Mouse (Mus musculus) G1E (cell line): ENCODE measurements around the gene D430042O09Rik. TPM values are rescaled to one million over a fixed set of nuclear protein-coding genes. Genes with fewer than 3 reads are reported as not detected.

ENCODE experiments used
- ATAC-seq: 2 replicates; pipeline ENCODE4 v1.8.0; 2016; ENCODE audit warnings: mild to moderate bottlenecking; ENCODE audit not compliant: insufficient number of reproducible peaks, poor library complexity, low FRiP score, severe bottlenecking; ENCODE audit errors: extremely low read depth
- DNase-seq: peaks from one replicate; pipeline ENCODE4 v3.0.0; 2012; ENCODE audit warnings: low spot score
- H3K27me3 ChIP-seq: 2 replicates; pipeline ENCODE4 v1.6.1; 2012; ENCODE audit warnings: mild to moderate bottlenecking, low read length, inconsistent platforms; ENCODE audit not compliant: insufficient read depth
- H3K36me3 ChIP-seq: replicated peaks from 2 replicates; pipeline ENCODE3; 2012; ENCODE audit warnings: mild to moderate bottlenecking, inconsistent platforms
- H3K4me1 ChIP-seq: 2 replicates; pipeline ENCODE4 v1.6.1; 2012; ENCODE audit warnings: low read depth, low read length, inconsistent platforms, mixed read lengths; ENCODE audit not compliant: insufficient read depth
- H3K4me3 ChIP-seq: 2 replicates; pipeline ENCODE4 v1.5.1; 2012; ENCODE audit warnings: low read depth, mild to moderate bottlenecking, inconsistent platforms, low read length, moderate library complexity, mixed read lengths
- H3K9me3 ChIP-seq: replicated peaks from 2 replicates; pipeline ENCODE4 v1.6.1; 2012; ENCODE audit warnings: inconsistent platforms
- CTCF ChIP-seq: IDR thresholded peaks from 2 replicates; pipeline ENCODE4 v1.5.1; 2012; ENCODE audit warnings: low read depth, low read length, inconsistent platforms, mixed read lengths
- GATA1 ChIP-seq: IDR thresholded peaks from 2 replicates; pipeline ENCODE4 v1.6.1; 2012; ENCODE audit warnings: borderline replicate concordance, low read length, inconsistent platforms, mixed read lengths
- GATA2 ChIP-seq: IDR thresholded peaks from 2 replicates; pipeline ENCODE4 v1.6.1; 2012; ENCODE audit warnings: low read depth, low read length, inconsistent platforms, borderline replicate concordance
- POLR2AphosphoS5 ChIP-seq: IDR thresholded peaks from 2 replicates; pipeline ENCODE4 v1.6.1; 2012; ENCODE audit warnings: low read depth, low read length, inconsistent platforms; ENCODE audit not compliant: insufficient replicate concordance
- TAL1 ChIP-seq: conservative IDR thresholded peaks from 2 replicates; pipeline ENCODE4 v1.6.1; 2012; ENCODE audit warnings: low read depth, low read length, inconsistent platforms, mixed read lengths
- polyA plus RNA-seq: library from polyadenylated mRNA; stranded (reverse); fragments of >175 nt; gene quantifications from 2 replicates; pipeline ENCODE4 v1.2.3, GENCODE M21; 2012
- total RNA-seq, 2 experiments: library from RNA; stranded (forward) in 1 of 2; stranded (reverse) in 1 of 2; fragments of 200-1000 nt in 1 of 2; fragments of >200 nt in 1 of 2; fragmentation: Nextera tagmentation in 1 of 2; gene quantifications; 2 replicates each; pipeline ENCODE4 v1.2.3; 2014 to 2017

The D430042O09Rik gene
- total and polyA plus RNA-seq, 3 experiments, result 7.7 to 34.2 (median 17.6) TPM

DNA sequence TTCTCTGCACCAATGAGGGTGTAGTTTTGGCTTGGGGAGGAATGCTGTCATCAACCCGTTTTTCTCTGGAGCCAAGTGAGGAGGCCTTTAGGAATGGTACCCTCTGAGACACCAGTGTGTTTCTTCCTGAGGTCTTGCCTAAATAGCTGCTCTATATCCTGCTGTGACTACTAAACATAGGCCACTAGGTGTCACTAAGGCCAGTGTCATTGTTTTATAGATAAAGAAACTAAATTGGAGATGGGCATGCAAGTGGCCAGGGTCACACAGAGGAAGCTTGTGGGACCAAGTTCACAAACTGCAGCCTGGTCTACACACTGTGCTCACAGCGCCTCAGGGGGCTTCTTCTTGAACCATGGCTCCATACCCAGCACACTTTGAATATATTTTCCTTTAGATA is 112.5 kb downstream of the D430042O09Rik start:
- Histone ChIP-seq H3K4me3 (no peak overlapping the region), H3K9me3 (no peaks in the 10 kb centered on the region), H3K36me3 (peaks cover 55% of the 10 kb centered on the region), H3K27me3 (no peaks in the 10 kb centered on the region), H3K4me1 (no peaks in the 10 kb centered on the region)
- ATAC-seq, result no peak
- TF ChIP-seq TAL1, result no peak
- TF ChIP-seq GATA1, result no peak
- TF ChIP-seq GATA2, result no peak
- no peak for TF ChIP-seq POLR2AphosphoS5
- TF ChIP-seq CTCF, result no peak
- DNase-seq, result no peak

DNA sequence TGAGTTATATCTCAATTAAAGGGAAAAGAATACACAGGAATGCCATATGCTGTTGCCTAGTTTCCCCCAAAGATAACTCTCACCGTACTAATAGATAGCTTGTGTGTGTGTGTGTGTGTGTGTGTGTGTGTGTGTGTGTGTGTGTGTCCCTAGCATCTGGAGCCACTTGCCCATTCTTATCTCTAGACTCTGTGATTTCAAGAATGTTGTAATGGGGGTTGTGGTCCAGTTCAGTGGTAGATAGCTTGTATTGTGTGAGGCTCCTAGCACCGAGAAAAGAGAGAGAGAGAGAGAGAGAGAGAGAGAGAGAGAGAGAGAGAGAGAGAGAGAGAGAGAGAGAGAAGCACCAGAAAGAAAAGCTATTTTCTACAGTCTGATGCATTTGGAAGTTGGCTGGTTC is 118.7 kb downstream of the D430042O09Rik start:
- ATAC-seq, result no peak
- Histone ChIP-seq H3K4me3 (no peak overlapping the region), H3K4me1 (peaks cover 2% of the 10 kb centered on the region; the same call in 1 of the 2 replicates), H3K27me3 (peaks cover 3% of the 10 kb centered on the region; the same call in 1 of the 2 replicates), H3K9me3 (no peaks in the 10 kb centered on the region), H3K36me3 (peaks cover 22% of the 10 kb centered on the region)
- no peak for DNase-seq
- no peak for TF ChIP-seq CTCF
- TF ChIP-seq TAL1, result no peak
- TF ChIP-seq GATA2, result no peak
- no peak for TF ChIP-seq POLR2AphosphoS5
- TF ChIP-seq GATA1, result no peak

DNA sequence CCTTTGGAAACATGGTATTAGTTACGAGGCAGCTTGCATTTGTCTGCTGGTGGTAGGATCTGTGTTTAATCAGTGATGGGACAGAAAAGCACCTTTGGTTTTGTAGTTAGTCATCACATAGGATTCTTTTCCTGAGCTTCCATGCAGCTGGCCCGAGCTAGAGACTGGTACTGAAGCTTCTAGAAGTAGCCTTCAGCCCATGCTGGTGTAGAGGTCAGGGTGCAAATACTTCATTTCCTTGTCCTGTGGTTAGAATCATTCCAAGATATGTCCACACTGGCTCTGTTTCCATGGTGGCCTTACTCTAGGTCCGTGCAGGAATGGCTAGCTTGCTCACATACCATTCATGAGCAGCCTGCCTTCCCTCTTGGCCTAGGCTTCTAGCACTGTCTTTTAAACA is 119.2 kb downstream of the D430042O09Rik start:
- peaks cover 25% of the 10 kb centered on the region for H3K36me3 ChIP-seq
- peaks cover 2% of the 10 kb centered on the region; the same call in 1 of the 2 replicates for H3K4me1 ChIP-seq
- H3K9me3 ChIP-seq, result no peaks in the 10 kb centered on the region
- no peak overlapping the region for H3K4me3 ChIP-seq
- ATAC-seq (no peak), DNase-seq (no peak)
- TF ChIP-seq TAL1 (no peak), POLR2AphosphoS5 (no peak), GATA1 (no peak), CTCF (no peak), GATA2 (no peak)
- H3K27me3 ChIP-seq, result peaks cover 3% of the 10 kb centered on the region; the same call in 1 of the 2 replicates

DNA sequence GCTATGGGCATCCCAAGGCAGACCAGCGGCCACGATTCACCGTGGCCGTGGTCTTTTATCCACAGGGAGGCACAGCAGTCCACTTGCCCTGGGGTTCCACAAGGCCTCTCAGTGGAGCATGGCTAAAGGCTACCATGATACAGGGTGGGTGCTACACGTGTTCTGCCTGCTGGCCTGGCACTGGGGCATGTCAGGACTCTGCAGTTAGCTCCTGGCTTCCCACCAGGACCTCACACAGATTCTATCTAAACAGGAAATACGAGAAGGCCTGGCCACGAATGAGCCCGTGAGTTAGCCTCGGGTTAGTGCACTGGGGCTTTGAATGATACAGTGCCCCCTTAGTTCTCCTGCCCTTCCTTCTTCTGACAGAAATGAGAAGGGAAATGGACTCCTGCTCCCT is 119.7 kb downstream of the D430042O09Rik start:
- no peak for DNase-seq
- peaks cover 27% of the 10 kb centered on the region for H3K36me3 ChIP-seq
- H3K9me3 ChIP-seq, result no peaks in the 10 kb centered on the region
- ATAC-seq, result no peak
- TF ChIP-seq CTCF, result no peak
- TF ChIP-seq TAL1, result no peak
- TF ChIP-seq GATA2, result no peak
- TF ChIP-seq GATA1, result no peak
- TF ChIP-seq POLR2AphosphoS5, result no peak
- H3K4me1 ChIP-seq, result peaks cover 2% of the 10 kb centered on the region; the same call in 1 of the 2 replicates
- peaks cover 3% of the 10 kb centered on the region; the same call in 1 of the 2 replicates for H3K27me3 ChIP-seq
- H3K4me3 ChIP-seq, result no peak overlapping the region

DNA sequence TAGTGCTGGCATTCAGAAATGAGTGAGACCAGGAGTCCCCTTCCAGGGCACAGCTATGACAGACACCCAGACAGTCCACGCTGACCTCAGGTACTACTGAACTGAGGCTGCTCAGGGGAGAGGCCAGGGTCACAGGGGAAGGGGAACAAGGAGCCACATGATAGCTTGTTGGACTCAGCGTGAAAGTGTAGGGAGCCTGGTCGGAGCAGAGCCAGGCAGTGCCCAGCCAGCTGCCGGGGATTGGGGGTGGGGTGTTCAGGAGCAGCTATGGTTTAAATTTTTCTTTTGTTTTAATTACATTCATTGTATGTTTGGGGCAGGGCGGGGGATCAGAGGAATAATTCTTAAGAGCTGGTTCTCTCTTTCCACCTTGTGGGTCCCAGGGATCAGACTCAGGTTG is 120.9 kb downstream of the D430042O09Rik start:
- no peak for TF ChIP-seq TAL1
- no peak for TF ChIP-seq CTCF
- no peak for TF ChIP-seq POLR2AphosphoS5
- no peak for TF ChIP-seq GATA2
- TF ChIP-seq GATA1, result no peak
- no peaks in the 10 kb centered on the region for H3K9me3 ChIP-seq
- peaks cover 32% of the 10 kb centered on the region for H3K36me3 ChIP-seq
- DNase-seq (no peak), ATAC-seq (no peak)
- H3K4me3 ChIP-seq, result no peak overlapping the region
- peaks cover 2% of the 10 kb centered on the region; the same call in 1 of the 2 replicates for H3K4me1 ChIP-seq
- peaks cover 3% of the 10 kb centered on the region; the same call in 1 of the 2 replicates for H3K27me3 ChIP-seq

DNA sequence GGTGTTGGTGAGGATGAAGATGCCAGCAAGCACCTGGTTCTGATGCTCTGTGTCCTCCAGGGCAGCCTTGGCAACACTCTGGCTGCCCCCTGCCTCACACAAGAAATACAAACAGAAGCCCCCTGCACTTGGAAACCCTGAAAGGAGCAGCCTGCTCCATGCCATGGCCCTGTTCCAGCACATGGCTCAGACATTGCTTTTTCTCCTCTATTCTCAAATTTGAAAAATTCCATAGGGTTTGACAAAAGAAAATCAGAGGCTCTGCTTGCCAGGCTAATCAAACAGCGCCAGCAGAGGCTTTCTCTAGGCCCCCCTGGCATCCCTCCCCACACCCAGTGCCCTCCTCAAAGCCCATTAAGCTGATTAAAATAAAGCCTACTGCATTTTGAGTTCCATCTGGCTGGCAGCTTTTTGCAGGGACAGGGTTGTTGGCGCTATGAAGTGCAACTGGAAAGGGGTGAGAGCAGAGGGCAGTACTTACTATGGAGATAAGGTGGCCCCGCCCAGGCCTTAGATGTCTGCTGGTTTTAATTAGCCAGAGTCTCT is 121.5 kb downstream of the D430042O09Rik start:
- Histone ChIP-seq H3K4me3 (no peak overlapping the region), H3K9me3 (no peaks in the 10 kb centered on the region), H3K27me3 (peaks cover 3% of the 10 kb centered on the region; the same call in 1 of the 2 replicates), H3K4me1 (peaks cover 2% of the 10 kb centered on the region; the same call in 1 of the 2 replicates), H3K36me3 (peaks cover 30% of the 10 kb centered on the region)
- TF ChIP-seq GATA2 (no peak), POLR2AphosphoS5 (no peak)
- ATAC-seq (no peak), DNase-seq (no peak)
